Mouse (Mus musculus) heart, adult 2 months (tissue): ENCODE measurements at regions not wholly inside any gene's neighbourhood (a gene's known extent, or its start where the extent isn't known, plus 50 kb on each side); places are given as distances from the start of the nearest gene placed in this dataset.

Experiments
- CTCF ChIP-seq: fragments of 200-600 bp; IDR thresholded peaks from 2 replicates; pipeline ENCODE4 v1.8.1; 2022; ENCODE audit warnings: antibody characterized with exemption, mild to moderate bottlenecking, moderate library complexity
- POLR2A ChIP-seq: fragments of 200-500 bp; IDR thresholded peaks from 2 replicates; pipeline ENCODE4 v1.6.1; 2011; ENCODE audit warnings: mild to moderate bottlenecking, low read depth, low read length, control low read depth; ENCODE audit not compliant: insufficient read depth

GRCm38 (mm10) chr13:75377717-75378116 is 288.1 kb downstream of the Pcsk1 start:
- TF ChIP-seq CTCF (no peak), POLR2A (no peak)
